Mouse (Mus musculus): ENCODE data around the gene Capn15.

- TF ChIP-seq CTCF (IDR thresholded peaks at IDR 0.05; ENCODE audit: low read depth, low read length): no peak
- no peak for TF ChIP-seq TAL1 (conservative IDR thresholded peaks at IDR 0.05; ENCODE audit: low read depth, low read length)
- no peak for TF ChIP-seq GATA1 (IDR thresholded peaks at IDR 0.05; ENCODE audit: borderline replicate concordance, low read length)
- no peak for TF ChIP-seq GATA2 (IDR thresholded peaks at IDR 0.05; ENCODE audit: borderline replicate concordance, low read depth, low read length)
- no peak for TF ChIP-seq POLR2AphosphoS5 (IDR thresholded peaks at IDR 0.05; ENCODE audit: insufficient replicate concordance, low read depth, low read length)
Measured at GRCm38 (mm10) chr17:25946349-25946748, 39.2 kb downstream of the Capn15 start.

Data from G1E (cell line).